Mouse (Mus musculus): ENCODE measurements around the gene H2-M5.
A peak's percentile ranks its signal among the peaks of the same experiment; 100 is the strongest.

H2-M5 gene

GRCm38 (mm10) chr17:36948286-36948685 lies 41.1 kb downstream of the H2-M5 start:
- DNase-seq (ENCODE audit: low spot score), result no peak

- peak; percentile 32 for DNase-seq (ENCODE audit: low spot score)
Measured at GRCm38 (mm10) chr17:36947051-36947819, 42.1 kb downstream of the H2-M5 start.

GRCm38 (mm10) chr17:36944121-36944775 lies 45.1 kb downstream of the H2-M5 start:
- DNase-seq (ENCODE audit: low spot score), result no peak

- DNase-seq (ENCODE audit: low spot score), result no peak
Measured at GRCm38 (mm10) chr17:36943691-36944090, 45.6 kb downstream of the H2-M5 start.

- DNase-seq (ENCODE audit: low spot score), result peak; percentile 66
Measured at GRCm38 (mm10) chr17:36942791-36943471, 46.4 kb downstream of the H2-M5 start, which contains the start of gene Rnf39. TSS of gene Rnf39 (plus strand) at chr17:36942918.

- peak; percentile 85 for DNase-seq (ENCODE audit: low spot score)
Measured at GRCm38 (mm10) chr17:36942391-36942790, 46.9 kb downstream of the H2-M5 start.

- peak; percentile 35 for DNase-seq (ENCODE audit: low spot score)
Measured at GRCm38 (mm10) chr17:36938056-36938455, 51.3 kb downstream of the H2-M5 start.

All from urinary bladder, postnatal 14 days (tissue).